Mouse (Mus musculus): ENCODE measurements around the gene Ccdc92b.

DNA sequence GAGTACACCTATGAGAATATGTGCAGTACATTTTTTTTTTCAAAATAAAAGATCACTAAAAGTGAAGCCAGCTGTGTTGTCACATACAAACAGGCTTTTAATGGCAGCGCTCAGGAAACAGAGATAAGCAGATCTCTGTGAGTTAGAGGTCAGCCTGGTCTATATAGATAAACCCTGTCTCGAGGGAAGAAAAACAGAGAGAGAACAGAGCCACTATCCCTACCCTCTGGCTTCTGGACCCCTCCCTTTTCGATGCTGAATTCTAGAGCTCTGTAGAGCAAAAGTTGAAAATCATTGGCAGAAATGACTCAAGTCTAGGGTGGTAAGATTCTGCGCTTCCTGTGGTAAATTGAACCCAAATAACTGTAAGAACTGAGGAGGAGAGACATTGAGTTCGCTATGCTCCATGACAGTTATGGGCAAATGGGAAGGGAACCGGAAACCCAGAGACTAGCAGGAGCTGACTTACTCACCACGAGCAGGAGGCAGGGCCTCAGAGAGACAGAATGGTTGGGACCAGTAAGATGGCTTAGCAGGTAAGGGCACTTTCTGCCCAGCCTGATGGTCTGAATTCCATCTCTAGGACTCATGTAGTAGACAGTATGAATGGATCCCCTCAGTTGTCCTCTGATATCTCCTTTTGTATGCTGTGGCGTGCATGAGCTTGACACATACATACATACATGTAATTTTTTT, 2.7 kb downstream of the Ccdc92b start:
- TF ChIP-seq CTCF (IDR thresholded peaks at IDR 0.05) (no peak), EP300 (IDR thresholded peaks at IDR 0.05) (no peak)

Data from lung, postnatal 0 days (tissue).